Mouse (Mus musculus): Measurements from ENCODE around the gene Syt7.

GRCm38 (mm10) chr19:10459907-10460306 is 71.0 kb downstream of the Syt7 start:
- TF ChIP-seq POLR2A (IDR thresholded peaks at IDR 0.05; ENCODE audit: insufficient read depth, low read length) (no peak), CTCF (IDR thresholded peaks at IDR 0.05; ENCODE audit: low read depth, low read length) (no peak)
